Mouse (Mus musculus): ENCODE results near the gene Gm36028. TPM values are rescaled to one million over a fixed set of nuclear protein-coding genes. Genes with fewer than 3 reads are reported as not detected.

Gm36028 gene
- polyA plus RNA-seq (2012; ENCODE audit: insufficient read depth, insufficient read length, low replicate concordance, missing spikeins): not detected in 2 replicates

GRCm38 (mm10) chr16:37861029-37861428, at the start of gene Gm36028:
TSS of gene Gm36028 (minus strand) at chr16:37861146.
- Histone ChIP-seq H3K4me3 (ENCODE audit: insufficient read depth, low read depth, low read length) (no peak within 1 kb of the TSS), H3K4me1 (ENCODE audit: control insufficient read depth, insufficient read depth, low read length) (no peaks in the 10 kb centered on the region), H3K27ac (ENCODE audit: insufficient read depth, low read depth, low read length) (no peak within 1 kb of the TSS)
- TF ChIP-seq CTCF (IDR thresholded peaks at IDR 0.05; ENCODE audit: insufficient read depth, low read depth, low read length): no peak
- 92% methylated on average over 7 of the region's 7 CpGs for WGBS

- H3K4me3 ChIP-seq (ENCODE audit: insufficient read depth, low read depth, low read length): no peak overlapping the region
- H3K4me1 ChIP-seq (ENCODE audit: control insufficient read depth, insufficient read depth, low read length): no peaks in the 10 kb centered on the region
- no peak overlapping the region for H3K27ac ChIP-seq (ENCODE audit: insufficient read depth, low read depth, low read length)
- TF ChIP-seq CTCF (IDR thresholded peaks at IDR 0.05; ENCODE audit: insufficient read depth, low read depth, low read length) (no peak), POLR2A (IDR thresholded peaks at IDR 0.05; ENCODE audit: insufficient read depth, low read depth, low read length) (no peak)
- 94% methylated on average over 3 of the region's 3 CpGs for WGBS
Measured at GRCm38 (mm10) chr16:37906456-37906855, 45.5 kb upstream of the Gm36028 start.

DNA sequence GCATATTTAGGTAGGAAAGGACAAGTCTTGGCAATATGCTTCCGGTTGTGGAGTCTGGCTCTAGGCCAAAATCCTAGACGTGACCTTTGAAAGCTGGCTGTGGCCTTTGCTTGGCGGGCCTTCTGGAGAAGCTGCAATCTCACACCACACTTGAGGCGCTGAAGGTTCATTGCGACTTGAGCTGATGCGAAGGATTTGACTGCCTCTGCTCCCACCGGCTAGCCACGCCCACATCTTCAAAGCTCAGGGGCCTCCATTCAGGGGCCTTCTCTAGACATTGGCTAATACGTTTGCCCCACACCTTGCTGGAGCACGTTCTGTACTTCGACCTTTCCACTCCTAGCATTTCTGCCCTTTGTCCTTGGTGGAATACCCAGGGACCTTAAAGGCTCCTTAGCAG, 40.4 kb upstream of the Gm36028 start:
- TF ChIP-seq POLR2A (IDR thresholded peaks at IDR 0.05; ENCODE audit: insufficient read depth, low read depth, low read length) (no peak), CTCF (IDR thresholded peaks at IDR 0.05; ENCODE audit: insufficient read depth, low read depth, low read length) (no peak)
- Histone ChIP-seq H3K27ac (ENCODE audit: insufficient read depth, low read depth, low read length) (no peak overlapping the region), H3K4me1 (ENCODE audit: control insufficient read depth, insufficient read depth, low read length) (no peaks in the 10 kb centered on the region), H3K4me3 (ENCODE audit: insufficient read depth, low read depth, low read length) (no peak overlapping the region)
- WGBS: 67% methylated on average over 11 of the region's 11 CpGs

GRCm38 (mm10) chr16:37899357-37899756, 38.4 kb upstream of the Gm36028 start:
- Histone ChIP-seq H3K4me3 (ENCODE audit: insufficient read depth, low read depth, low read length) (no peak overlapping the region), H3K4me1 (ENCODE audit: control insufficient read depth, insufficient read depth, low read length) (no peaks in the 10 kb centered on the region), H3K27ac (ENCODE audit: insufficient read depth, low read depth, low read length) (no peak overlapping the region)
- WGBS: 69% methylated on average over 2 of the region's 2 CpGs
- no peak for TF ChIP-seq POLR2A (IDR thresholded peaks at IDR 0.05; ENCODE audit: insufficient read depth, low read depth, low read length)
- no peak for TF ChIP-seq CTCF (IDR thresholded peaks at IDR 0.05; ENCODE audit: insufficient read depth, low read depth, low read length)

DNA sequence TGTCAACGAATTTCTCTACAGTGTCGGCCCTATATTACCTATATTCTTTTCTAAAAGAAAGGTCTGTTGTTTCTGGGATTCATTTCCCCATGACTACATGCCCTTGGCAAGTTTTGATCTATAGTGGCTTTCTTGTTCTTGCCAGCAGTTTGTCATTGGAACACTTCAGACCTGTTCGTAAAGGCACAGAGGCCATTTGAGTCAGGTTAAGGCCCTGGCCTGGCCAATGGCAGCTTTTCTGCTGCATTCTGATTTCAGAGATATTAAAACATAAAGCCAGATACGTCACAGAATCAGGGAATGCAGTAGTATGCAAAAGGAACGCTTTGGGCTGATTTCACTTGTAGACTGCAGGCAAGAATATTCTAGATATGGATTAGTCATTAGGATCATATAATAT, 37.8 kb upstream of the Gm36028 start:
- TF ChIP-seq CTCF (IDR thresholded peaks at IDR 0.05; ENCODE audit: insufficient read depth, low read depth, low read length) (no peak), POLR2A (IDR thresholded peaks at IDR 0.05; ENCODE audit: insufficient read depth, low read depth, low read length) (no peak)
- no peak overlapping the region for H3K27ac ChIP-seq (ENCODE audit: insufficient read depth, low read depth, low read length)
- 92% methylated on average over 5 of the region's 5 CpGs for WGBS
- H3K4me3 ChIP-seq (ENCODE audit: insufficient read depth, low read depth, low read length): no peak overlapping the region
- no peaks in the 10 kb centered on the region for H3K4me1 ChIP-seq (ENCODE audit: control insufficient read depth, insufficient read depth, low read length)

DNA sequence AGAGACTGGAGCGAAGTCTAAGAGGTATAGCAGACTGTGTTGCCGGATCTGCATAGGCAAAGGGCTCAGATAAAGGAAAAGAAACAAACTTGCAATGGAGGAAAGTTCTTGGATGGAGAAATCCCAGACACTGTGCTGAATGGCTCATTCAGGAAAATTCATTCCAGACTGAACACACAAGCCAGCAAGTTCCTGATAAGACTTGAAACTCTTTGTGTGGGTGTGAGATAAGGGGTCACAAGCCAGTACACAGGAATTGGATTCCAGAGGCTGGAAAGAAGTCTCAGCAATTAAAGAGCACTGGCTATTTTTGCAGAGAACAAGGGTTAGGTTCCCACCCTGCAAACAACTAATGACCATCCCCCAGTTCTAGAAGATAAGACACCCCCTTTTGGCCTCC, 33.0 kb upstream of the Gm36028 start:
- Histone ChIP-seq H3K4me3 (ENCODE audit: insufficient read depth, low read depth, low read length) (no peak overlapping the region), H3K27ac (ENCODE audit: insufficient read depth, low read depth, low read length) (no peak overlapping the region), H3K4me1 (ENCODE audit: control insufficient read depth, insufficient read depth, low read length) (no peaks in the 10 kb centered on the region)
- TF ChIP-seq POLR2A (IDR thresholded peaks at IDR 0.05; ENCODE audit: insufficient read depth, low read depth, low read length) (no peak), CTCF (IDR thresholded peaks at IDR 0.05; ENCODE audit: insufficient read depth, low read depth, low read length) (no peak)
- 87% methylated on average over 2 of the region's 2 CpGs for WGBS

- 57% methylated on average over 6 of the region's 6 CpGs for WGBS
- H3K4me1 ChIP-seq (ENCODE audit: control insufficient read depth, insufficient read depth, low read length): no peaks in the 10 kb centered on the region
- no peak overlapping the region for H3K4me3 ChIP-seq (ENCODE audit: insufficient read depth, low read depth, low read length)
- TF ChIP-seq CTCF (IDR thresholded peaks at IDR 0.05; ENCODE audit: insufficient read depth, low read depth, low read length) (no peak), POLR2A (IDR thresholded peaks at IDR 0.05; ENCODE audit: insufficient read depth, low read depth, low read length) (no peak)
- H3K27ac ChIP-seq (ENCODE audit: insufficient read depth, low read depth, low read length): no peak overlapping the region
Measured at GRCm38 (mm10) chr16:37893381-37893780, 32.4 kb upstream of the Gm36028 start.

GRCm38 (mm10) chr16:37892667-37893066, 31.7 kb upstream of the Gm36028 start:
- Histone ChIP-seq H3K27ac (ENCODE audit: insufficient read depth, low read depth, low read length) (no peak overlapping the region), H3K4me3 (ENCODE audit: insufficient read depth, low read depth, low read length) (no peak overlapping the region), H3K4me1 (ENCODE audit: control insufficient read depth, insufficient read depth, low read length) (no peaks in the 10 kb centered on the region)
- TF ChIP-seq POLR2A (IDR thresholded peaks at IDR 0.05; ENCODE audit: insufficient read depth, low read depth, low read length): no peak
- no peak for TF ChIP-seq CTCF (IDR thresholded peaks at IDR 0.05; ENCODE audit: insufficient read depth, low read depth, low read length)
- WGBS: 42% methylated on average over 2 of the region's 2 CpGs

- WGBS: 91% methylated on average over 3 of the region's 3 CpGs
- Histone ChIP-seq H3K27ac (ENCODE audit: insufficient read depth, low read depth, low read length) (no peak overlapping the region), H3K4me1 (ENCODE audit: control insufficient read depth, insufficient read depth, low read length) (no peaks in the 10 kb centered on the region)
Measured at GRCm38 (mm10) chr16:37888986-37889385, 28.0 kb upstream of the Gm36028 start.

GRCm38 (mm10) chr16:37881168-37881567, 20.2 kb upstream of the Gm36028 start:
- 51% methylated on average over 2 of the region's 2 CpGs for WGBS
- no peak overlapping the region for H3K27ac ChIP-seq (ENCODE audit: insufficient read depth, low read depth, low read length)
- no peak overlapping the region for H3K4me3 ChIP-seq (ENCODE audit: insufficient read depth, low read depth, low read length)
- TF ChIP-seq POLR2A (IDR thresholded peaks at IDR 0.05; ENCODE audit: insufficient read depth, low read depth, low read length): no peak
- TF ChIP-seq CTCF (IDR thresholded peaks at IDR 0.05; ENCODE audit: insufficient read depth, low read depth, low read length): no peak
- H3K4me1 ChIP-seq (ENCODE audit: control insufficient read depth, insufficient read depth, low read length): no peaks in the 10 kb centered on the region

More at GRCm38 (mm10) chr16:37888986-37889385, 28.0 kb upstream of the Gm36028 start:
- H3K4me3 ChIP-seq (ENCODE audit: insufficient read depth, low read depth, low read length): no peak overlapping the region
- no peak for TF ChIP-seq CTCF (IDR thresholded peaks at IDR 0.05; ENCODE audit: insufficient read depth, low read depth, low read length)
- TF ChIP-seq POLR2A (IDR thresholded peaks at IDR 0.05; ENCODE audit: insufficient read depth, low read depth, low read length): no peak
